Mouse (Mus musculus) heart, adult 8-10 months (tissue): ENCODE measurements around the gene Cks1b. TPM values are rescaled to one million over a fixed set of nuclear protein-coding genes. Genes with fewer than 3 reads are reported as not detected.

Source experiments
- DNase-seq: peaks from one replicate; pipeline ENCODE4 v3.0.0; 2022; ENCODE audit warnings: low spot score
- total RNA-seq, 4 experiments: library from RNA; stranded (reverse); gene quantifications; 2 replicates each; pipeline ENCODE4 v1.2.4; 2022

Gene Cks1b
- total RNA-seq, 4 experiments from 2014 or later: 3.8 to 5.4 (median 4.2) TPM

DNA sequence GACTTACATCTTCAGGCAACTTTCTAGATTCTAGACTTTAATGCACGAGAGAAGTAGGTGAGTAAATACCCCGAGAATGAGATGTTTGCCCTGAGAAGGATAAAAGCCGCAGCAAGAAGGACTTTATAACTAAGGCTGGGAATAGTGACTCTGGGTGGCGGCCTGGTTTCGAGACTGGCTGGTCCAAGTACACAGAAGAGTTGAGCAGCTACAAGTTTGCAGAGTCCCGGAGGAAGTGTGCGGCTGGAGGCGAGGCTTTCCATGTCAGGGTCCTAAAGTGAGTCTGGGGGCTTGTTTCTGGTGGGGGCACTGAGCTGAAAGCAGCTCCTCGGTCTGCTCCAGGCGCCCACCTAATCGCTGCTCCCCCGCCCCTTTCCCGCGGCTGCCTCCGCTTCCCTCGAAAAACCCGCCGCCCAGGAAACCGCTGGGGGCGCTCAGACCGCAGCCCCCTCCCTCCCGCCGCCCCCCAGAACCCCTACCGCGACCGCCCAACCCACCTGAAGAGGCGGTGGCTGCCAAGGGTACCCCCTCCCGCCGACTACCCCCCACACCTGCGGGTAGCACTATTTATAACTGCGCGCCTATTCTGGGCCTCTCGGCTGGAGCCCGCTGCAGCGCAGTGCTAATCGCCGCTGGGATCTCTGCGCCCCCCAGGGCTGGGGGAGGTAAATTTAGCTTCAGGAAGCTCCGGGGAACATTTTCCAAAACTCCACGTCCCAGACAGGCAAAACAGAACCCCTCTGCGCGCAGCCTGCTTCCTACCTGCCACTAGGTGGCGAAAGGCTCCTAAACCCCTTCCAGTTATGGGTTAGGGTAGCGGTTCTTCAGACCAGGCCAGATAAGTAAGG, 22.2 kb downstream of the Cks1b start:
- peak; percentile 75 for DNase-seq

DNA sequence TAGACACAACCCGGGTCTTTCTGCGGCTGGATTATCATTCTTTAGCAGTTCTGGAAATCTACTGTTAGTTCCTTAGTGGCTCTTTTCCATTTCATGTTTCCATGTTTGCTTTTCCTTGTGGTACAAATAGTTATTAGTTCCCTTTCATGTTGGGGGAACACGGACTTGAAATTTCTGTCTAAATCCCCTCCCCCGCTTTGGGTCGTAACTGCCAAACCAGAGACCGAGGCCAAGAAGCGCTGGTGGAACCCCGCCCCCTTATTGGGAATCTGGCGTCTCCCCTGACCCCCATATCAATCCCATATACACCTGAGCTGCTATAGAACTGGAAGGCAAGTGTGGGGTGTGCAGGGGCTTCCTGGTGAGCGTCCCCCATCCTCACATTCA, 22.8 kb downstream of the Cks1b start:
- DNase-seq: no peak

DNA sequence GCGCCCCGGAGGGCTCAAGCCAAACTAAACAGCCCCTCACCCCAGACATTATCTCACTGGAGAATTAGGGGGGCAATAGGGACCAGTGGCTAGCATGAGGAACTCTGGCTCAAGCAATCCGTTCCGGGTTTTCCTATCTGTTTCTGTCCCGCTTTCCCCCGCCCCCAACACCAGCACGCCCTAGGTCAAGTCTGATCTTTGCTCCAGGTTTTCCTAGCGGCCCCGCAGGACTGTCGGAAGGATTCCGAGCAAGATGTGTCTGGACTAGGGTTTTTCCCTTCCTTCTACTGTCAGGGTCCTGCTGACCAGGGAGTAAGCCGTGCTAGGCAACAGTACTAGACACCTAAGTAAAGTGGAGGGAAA, 23.3 kb downstream of the Cks1b start:
- DNase-seq: peak; percentile 87

DNA sequence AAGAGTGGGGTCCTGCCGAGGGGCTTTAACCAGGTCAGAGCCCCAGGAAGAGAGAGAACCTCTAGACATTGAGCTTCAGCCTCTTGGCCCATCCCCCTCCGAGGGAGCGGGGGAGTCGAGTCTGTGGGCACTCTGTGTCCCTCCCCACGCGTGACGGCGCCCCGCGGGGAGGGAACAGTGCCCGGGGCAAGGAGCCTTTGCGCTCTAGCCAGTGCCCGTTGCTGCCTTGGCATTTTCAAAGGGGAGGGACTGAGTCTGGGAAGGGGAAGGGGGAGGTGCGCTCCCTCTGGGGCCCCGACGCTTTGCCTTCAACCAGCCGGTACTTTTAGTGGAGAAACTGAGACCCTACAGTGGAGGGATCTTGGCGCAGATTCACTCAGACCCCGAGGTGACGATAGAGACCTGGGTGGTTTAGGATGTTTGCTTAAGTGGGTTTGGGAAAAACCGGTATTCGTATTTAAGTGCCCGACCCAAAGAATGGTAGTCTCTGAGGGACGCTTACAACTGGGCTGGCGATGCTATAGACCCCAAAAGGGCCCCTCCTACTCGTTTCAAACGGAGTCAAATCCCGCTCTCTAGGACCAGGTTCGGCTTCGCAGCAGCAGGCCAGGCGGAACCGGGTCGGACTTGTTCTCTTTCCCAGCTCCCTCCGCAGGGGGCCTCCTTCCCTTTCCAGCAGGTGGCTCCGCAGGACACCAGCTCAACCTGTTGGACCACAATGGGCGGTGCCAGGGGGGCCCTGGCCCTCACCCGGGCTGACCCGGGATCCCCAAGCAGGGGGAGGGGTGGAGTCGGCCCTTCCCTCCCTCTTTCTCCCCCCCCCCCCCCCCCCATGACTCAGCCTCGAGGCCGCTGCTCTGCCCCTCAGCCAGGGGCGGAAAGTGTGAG, 23.9 kb downstream of the Cks1b start, which contains the start of gene Zbtb7b:
TSS of gene Zbtb7b (minus strand) at position 771 of the 888 bp plus-strand sequence.
- DNase-seq: peak; percentile 70

DNA sequence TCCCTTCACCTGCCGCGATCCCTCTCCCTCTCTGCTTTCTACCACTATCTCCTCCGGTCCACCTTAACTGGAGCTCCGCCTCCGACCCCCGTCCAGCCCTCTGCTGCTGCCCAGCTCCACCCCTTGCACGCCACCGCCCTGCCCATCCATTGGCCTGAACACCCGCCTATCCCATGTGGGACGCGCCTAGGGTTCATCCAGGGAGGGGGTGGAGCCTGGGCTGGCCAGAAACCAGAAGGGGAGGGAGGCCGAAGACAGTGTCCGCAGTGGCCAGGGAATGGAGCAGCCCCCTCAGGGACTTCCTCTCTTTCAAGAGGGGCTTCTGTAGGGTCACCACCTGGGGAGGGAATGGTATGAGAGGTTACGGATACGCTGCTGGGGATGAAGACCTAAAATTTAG, 24.6 kb downstream of the Cks1b start:
- peak; percentile 99 for DNase-seq

DNA sequence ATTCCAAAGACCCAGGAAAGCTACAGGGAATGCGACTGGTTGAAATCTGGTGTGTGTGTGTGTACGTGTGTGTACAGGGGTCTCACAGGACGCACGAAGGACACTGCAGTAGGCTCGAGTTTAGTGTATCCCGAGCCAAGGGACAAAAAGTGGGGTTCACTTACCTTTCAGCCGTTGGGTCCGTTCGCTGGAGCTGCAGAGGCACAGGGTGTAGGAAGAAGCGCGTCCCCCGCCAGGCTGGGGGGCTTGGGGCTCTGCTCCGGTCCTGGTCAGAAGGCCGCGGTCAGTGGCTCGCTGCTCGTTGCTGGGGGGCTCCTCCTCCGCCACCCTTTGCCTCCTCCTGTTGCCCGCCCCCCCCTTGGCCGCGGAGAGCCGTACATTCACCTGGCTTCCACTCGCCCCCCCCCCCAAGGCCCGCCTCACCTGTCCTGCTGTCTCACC, 25.3 kb downstream of the Cks1b start:
- peak; percentile 18 for DNase-seq

DNA sequence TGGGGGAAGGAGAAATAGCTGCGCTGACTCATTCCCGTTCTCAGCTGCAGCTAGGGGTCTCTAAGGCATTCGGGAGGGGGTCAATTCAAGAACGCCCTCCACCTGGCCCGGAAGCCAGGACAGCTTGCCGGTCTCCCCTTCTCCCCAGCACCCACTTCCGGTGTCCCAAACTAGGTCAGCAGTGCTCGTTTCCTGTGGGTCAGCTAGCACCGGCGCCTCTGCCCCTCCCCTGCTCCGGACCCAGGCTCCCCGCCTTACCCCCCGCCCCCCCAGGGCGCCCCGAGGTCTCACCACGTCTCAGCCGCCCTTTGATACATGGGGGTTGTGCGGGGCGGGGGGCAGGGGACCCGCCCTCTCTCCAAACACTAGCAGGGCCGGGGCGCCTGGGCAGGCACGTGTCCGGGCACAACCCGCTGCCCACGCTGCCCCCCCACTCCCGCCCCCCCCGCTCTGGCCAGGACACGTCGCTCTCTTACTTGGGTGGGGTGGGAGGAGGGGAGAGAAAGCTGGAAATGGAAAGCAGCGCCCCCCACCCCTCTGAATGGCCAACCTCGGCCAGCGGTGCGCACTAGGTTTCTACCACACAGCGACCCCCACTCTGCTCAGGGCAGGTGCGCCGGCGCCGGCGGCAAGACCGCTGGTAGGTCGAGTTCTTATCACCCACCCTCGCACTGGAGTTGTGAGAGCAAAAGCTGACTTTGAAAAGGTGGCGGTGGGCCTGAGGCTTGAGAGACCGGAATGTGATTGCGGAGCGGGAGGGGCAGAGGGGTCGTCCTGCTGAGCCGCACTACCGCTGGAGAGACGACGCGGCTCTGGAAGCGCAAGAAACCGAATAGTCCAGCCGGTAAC, 26.3 kb downstream of the Cks1b start:
- DNase-seq: peak; percentile 72

DNA sequence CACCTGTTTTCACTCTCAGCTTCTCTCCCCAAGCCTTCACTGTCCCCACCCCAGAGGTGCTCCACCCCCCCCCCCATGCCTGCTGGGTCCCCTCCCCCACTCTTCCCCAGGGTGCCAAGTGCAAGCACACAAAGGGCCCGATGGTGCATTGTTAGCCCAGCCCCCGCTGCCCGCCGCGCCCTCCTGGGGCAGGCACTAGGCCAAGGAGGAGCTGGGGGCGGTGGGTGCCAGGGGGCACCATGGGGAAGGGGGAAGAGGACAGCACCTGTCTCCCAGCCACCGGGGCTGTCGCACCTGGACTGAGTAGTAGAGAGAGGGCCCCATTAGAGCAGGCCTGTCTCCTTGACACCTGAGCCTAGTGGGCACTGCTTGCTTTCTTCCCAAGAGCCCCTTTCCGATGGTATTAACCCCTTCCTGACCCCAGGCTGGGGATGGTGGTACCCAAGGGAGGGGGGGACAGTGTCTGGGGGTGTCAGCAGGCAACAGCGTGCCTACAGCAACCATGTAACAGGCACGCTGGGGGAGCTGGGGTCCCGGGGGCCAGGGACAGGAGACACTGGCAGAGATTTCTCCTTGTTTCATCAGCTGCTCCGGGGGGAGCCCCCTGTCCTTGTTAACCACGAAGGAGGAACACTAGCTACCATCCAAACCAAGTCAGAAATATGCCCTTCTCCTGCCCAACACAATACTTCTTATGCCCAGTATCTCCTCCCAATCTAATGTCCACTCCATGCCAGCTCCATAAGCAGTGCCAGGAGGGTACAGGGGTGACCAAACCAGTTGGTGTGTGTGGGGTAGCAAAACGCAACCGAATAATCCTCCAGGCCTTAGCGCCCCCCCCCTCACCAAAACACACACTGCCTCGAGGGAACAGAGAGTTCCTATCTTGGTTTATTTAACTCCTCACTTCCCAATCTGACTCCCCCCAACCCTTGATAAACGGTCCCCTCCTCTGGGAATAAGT, 27.2 kb downstream of the Cks1b start:
- peak; percentile 19 for DNase-seq

DNA sequence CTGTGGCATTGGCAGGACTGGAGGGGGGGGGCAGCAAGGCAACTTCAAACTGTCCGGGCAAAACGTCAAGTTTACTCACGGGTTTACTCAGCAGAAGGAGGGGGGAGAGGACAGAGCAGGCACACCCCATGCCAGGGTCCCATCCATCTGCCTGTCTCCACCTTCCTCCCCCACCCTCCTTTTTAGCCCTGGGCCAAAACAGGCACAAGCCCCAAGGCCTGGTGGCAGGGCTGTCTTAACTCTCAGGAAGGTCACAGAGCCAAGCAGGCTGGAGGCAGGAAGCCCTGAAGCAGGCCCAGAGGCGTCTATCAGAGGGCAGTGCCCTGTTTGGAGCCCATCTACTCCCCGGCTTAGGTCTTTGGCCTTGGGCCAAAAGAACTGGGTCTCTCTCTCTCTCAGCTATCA, 28.1 kb downstream of the Cks1b start:
- peak; percentile 55 for DNase-seq

DNA sequence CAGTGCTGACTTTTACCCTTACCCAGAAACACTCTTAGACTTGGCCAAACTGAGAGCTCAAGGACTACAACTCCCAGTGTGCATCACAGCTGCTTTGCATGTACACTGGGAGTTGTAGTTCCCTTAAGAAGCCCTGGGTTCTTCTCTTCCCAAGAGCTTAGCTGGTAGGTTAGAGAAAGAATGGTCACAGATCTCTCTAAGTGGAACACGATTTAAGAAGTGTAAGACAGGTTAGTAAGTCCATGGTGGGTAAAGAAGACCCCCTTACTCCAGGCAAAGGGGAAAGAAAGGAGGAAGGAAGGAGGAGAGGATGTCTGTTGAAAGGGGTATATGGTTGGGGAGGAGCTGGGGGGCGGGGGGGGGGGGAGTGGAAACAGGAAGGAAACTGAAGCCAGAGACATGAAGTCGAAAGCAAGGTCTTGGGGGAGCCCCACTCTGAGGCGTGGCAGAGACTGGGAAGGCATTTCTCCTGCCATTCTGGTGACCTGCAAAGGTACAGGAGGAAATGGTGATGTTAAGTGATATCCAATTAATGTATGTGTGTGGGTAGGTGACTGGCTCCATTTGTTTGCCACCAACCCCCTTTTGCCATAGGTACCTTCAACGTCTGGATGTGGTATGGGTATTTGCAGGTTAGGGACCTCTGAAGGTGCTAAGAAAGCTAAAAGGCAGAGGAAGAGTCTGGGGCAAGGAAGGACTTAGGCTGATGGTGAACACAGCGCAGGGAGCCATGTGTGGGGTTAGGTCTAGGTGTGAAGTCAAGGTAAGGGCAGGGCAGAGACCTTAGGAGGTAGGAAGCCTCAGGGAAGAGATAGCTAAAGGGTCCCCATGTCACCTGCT, 29.1 kb downstream of the Cks1b start:
- peak; percentile 29 for DNase-seq

DNA sequence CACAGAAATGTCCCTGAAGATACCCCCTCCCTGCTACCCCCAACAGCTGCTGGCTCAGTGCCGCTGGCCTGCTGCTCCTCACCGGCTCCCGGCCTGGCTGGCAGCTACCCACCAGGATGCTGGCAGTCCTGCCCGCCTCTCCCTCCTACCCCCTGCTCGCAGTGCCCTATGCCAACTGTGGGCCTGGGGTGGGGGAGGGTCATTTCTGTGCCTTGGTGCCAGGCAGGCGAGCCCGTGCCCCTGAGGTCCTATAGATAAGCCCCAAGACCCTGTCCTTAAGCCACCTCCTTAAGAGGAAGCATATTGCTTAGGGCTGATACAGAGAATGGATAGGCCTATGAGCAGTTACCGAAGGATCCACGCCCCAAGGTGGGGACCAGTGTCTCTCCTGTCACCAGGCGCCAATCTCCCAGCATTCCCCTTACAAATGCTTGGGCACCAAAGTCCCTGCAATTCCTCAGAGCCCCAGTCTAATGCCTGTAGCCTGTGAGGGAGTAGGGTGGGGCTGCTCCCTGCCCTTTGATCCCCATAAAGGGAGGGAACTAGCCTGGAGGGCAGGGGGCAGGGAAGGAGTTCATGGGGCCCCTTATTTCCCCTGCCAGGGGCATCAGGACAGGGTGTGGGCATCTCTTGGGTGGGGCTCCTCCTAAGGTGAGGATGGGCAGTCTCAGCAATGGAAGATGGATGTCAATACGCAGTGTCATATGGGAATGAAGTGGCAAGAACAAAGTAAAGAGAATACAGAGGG, 29.9 kb downstream of the Cks1b start:
- DNase-seq: peak; percentile 50

DNA sequence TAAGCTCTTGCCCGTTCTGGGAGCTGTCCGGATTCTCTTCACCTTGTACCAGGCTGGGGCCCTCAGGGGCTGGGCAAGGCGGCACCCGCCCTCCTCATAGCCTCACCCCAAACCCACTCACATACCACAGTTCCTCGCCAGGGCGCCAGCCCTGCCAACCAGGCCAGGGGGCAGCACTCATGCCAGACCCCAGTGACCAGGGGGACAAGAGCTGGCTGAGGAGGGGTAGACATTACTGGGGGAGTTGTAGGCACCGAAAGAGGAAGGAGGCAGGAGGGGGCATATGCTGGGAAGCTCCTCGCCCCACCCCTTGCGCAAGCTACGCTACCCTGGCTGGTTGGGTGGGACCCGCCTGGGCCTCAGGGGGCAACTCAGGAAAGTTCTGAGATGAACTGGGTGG, 30.6 kb downstream of the Cks1b start:
- DNase-seq: no peak

DNA sequence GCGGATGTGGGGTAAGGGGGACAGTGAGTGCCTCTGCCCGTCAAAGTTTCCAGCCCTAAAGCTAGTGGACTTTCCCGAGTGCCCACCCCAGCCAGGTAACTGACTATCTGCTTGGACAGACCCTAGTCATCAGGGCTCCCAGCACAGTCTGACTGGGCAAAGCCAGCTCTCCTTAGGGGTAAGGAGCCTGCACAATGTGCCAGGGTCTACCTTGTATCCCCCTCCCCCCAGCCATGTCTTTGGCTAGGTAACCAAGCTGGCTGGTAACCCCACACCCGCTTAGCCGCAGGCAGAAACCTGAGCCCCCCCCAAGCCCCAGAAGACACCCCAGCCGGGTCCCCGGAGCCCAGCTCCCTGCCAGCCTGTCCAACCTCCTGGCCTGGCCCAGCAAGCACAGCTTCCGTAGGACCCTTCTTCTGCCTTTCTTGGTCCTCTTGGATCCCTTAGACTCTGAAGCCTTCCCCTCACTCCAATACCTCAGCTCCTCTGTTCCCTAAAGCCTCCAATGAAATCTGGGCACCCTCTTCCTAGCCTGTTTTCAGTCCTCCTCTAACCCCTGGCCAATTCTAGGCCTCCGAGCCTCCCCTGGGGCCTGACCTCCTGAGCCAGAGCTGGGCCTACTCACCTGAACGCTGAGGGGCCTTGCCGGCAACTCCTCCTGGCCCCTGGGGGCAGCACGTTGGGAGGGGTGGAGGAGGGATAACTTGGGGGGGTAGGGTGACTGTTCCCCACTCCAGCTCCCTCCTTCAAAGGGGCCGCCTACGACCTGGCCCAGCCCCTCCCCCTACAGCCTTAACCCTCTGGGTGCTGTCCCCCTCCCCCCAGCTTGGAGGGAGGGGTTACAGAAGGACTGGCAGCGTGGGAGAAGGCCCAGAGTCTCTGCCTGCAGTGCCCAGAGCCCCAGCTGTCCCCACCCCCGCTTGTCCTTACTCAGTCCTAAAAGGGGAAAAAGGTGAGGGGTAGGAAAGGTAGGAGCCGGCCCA, 31.5 kb downstream of the Cks1b start:
- no peak for DNase-seq

DNA sequence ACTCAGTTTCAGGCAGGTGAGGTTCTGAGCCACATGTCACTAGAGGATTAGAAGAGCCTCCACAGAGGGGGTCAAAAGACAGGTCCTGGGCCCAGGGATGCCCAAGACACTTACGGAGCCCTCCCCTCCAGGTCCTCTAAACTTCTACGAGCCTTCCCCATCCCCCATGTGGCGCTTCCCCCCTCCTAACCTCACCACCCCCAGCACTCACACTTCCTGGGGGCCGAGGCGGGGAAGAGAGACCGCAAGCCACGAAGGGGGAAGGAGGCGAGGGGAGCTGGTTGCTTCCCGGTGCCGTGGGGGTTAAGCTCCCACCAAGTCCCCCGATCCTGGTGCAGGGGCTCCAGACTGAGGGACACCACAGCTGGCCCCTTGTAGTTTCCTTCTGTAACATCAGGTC, 32.7 kb downstream of the Cks1b start:
- DNase-seq: no peak

DNA sequence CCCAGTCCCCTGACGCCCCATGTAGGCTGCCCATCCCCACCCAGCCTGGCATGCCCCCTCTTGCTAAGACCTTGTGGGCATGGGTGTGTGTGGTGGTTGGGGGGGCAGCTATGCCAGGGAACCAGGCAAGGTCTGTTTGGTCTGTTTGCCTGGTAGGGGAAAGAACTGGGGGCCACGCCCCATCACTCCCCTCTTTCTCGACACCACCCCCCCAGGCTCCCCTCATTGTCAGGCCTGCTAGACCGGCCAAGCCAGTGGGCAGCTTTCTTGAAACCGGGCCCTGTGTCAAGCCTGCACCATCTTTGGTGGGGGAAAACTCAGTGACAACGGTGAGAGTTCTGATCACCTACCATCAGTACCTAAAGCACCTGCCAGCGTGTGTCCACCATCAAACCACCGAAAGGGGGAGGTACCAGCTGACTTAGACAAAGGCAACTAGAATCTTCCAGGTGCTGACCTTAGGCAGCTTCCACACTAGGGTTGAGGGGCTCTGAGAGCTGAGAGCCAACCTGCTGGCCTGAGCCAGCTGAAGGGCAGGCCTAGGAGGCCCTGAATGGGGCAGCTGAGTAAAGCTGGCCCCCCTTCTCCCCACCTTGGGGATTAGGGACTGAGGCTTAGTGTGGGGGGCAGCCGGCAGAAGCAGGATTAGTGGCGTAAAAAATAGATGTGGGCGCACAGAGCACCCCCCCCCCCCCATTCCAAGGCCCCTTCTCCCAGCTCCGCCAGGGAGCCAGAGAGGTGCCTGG, 33.7 kb downstream of the Cks1b start:
- no peak for DNase-seq

DNA sequence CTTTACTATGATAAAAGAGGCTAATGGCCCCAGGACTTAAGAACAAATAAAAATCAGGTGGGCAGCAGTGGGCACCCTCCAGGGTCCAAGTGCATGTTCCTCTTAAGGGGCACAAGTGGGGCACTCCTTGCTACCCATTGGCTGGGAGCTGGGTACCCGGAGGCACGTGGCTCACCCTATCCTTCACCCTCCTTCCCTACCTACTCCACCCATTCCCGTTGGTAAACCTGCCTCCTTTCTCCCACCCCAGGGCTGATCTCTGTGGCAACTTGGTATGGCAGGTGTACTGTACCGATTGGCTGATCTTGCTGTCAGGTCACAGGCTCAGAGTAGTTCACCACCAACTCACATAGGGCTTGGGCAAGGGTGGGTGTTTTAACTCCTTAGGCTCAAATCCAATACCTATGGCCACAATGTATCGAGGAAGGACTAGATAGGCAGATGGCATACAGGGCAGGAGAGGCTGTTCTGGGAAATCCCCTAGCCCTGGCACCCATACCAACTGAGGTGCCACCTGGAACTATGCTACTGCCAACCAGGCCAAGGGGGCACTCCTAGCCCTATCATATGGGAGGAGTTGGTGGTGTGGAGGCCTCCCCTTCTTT, 34.4 kb downstream of the Cks1b start:
- DNase-seq: no peak
